Mouse (Mus musculus) adrenal gland, adult (tissue): ENCODE data around the gene Olfr10.

Experiments used
- DNase-seq, 2 experiments: peaks; one replicate each; pipeline ENCODE4 v3.0.0; 2022 to 2023; ENCODE audit warnings: low spot score in 1 of 2; ENCODE audit not compliant: inconsistent age in 2 of 2

Gene Olfr10

GRCm38 (mm10) chr11:49322442-49322841 lies 17.9 kb downstream of the Olfr10 start, which contains the start of gene Olfr1391:
Gene Olfr1391 (plus strand): TSS chr11:49322742.
- no peak for DNase-seq

- DNase-seq, result no peak
These were observed 22.2 kb downstream of the Olfr10 start for GRCm38 (mm10) chr11:49326726-49327125.

GRCm38 (mm10) chr11:49329686-49330085 lies 25.1 kb downstream of the Olfr10 start:
- DNase-seq, result no peak

- no peak for DNase-seq
These were observed 30.3 kb downstream of the Olfr10 start, which contains the start of gene Olfr1390 for GRCm38 (mm10) chr11:49334888-49335287. Gene Olfr1390 (plus strand): TSS chr11:49335188.

GRCm38 (mm10) chr11:49337150-49337832 lies 32.8 kb downstream of the Olfr10 start:
- peak in 1 of 2 experiments; percentile 24 for DNase-seq
